Mouse (Mus musculus) stomach, embryonic 14.5 days (tissue): Measurements from ENCODE around the gene Gm17359. TPM values are rescaled to one million over a fixed set of nuclear protein-coding genes. Genes with fewer than 3 reads are reported as not detected.

ENCODE experiments used
- ATAC-seq: fragments of 200-750 bp; cut with Nextera tagmentation; 2 replicates; pipeline ENCODE4 v1.8.0; 2017; ENCODE audit warnings: low read depth, moderate TSS enrichment; ENCODE audit not compliant: insufficient number of reproducible peaks, insufficient read depth, low FRiP score
- H3K27ac ChIP-seq: fragments of 300-500 bp; sonication (generic); 2 replicates; pipeline ENCODE4 v1.5.1; 2014; ENCODE audit warnings: mild to moderate bottlenecking, low read length, moderate library complexity, mixed read lengths
- H3K27me3 ChIP-seq: fragments of 300-500 bp; sonication (generic); 2 replicates; pipeline ENCODE4 v1.6.1; 2014; ENCODE audit warnings: low read length, control low read depth, mixed read lengths; ENCODE audit not compliant: control insufficient read depth, insufficient read depth
- H3K36me3 ChIP-seq: fragments of 300-500 bp; sonication (generic); 2 replicates; pipeline ENCODE4 v1.6.1; 2014; ENCODE audit warnings: mild to moderate bottlenecking, control low read depth, low read length, moderate library complexity, mixed read lengths; ENCODE audit not compliant: control insufficient read depth, insufficient read depth
- H3K4me1 ChIP-seq: fragments of 300-500 bp; sonication (generic); 2 replicates; pipeline ENCODE4 v1.6.1; 2014; ENCODE audit warnings: low read length, control low read depth, mixed read lengths; ENCODE audit not compliant: control insufficient read depth, insufficient read depth
- H3K4me2 ChIP-seq: fragments of 300-500 bp; sonication (generic); replicated peaks from 2 replicates; pipeline ENCODE4 v1.6.1; 2014; ENCODE audit warnings: low read depth, low read length, control low read depth
- H3K4me3 ChIP-seq: fragments of 300-500 bp; sonication (generic); 2 replicates; pipeline ENCODE4 v1.5.1; 2014; ENCODE audit warnings: low read depth, low read length, control low read depth
- H3K9ac ChIP-seq: fragments of 300-500 bp; sonication (generic); replicated peaks from 2 replicates; pipeline ENCODE4 v1.6.1; 2014; ENCODE audit warnings: low read depth, mild to moderate bottlenecking, control low read depth, low read length, moderate library complexity, mixed read lengths
- H3K9me3 ChIP-seq: fragments of 300-500 bp; sonication (generic); 2 replicates; pipeline ENCODE4 v1.6.1; 2016; ENCODE audit warnings: low read depth, low read length, control low read depth; ENCODE audit not compliant: control insufficient read depth
- WGBS: fragments of 180-500 bp; shearing (Covaris S2); extraction: QIAGEN DNeasy Blood & Tissue Kit; methylation state at CpG from one replicate; pipeline ENCODE4 v1.1.7; 2014; 5-methylcytosine and 5-hydroxymethylcytosine counted together
- polyA plus RNA-seq: library from polyadenylated mRNA; unstranded; fragments of >200 nt; fragmentation: Nextera tagmentation; extraction: Ambion mirVana; gene quantifications from 2 replicates; pipeline ENCODE4 v1.2.1, GENCODE M21; 2014

Gm17359 gene
- polyA plus RNA-seq, 1 experiment from 2014 or later: not detected

- Histone ChIP-seq H3K4me1 (no peaks in the 10 kb centered on the region), H3K4me2 (no peak overlapping the region), H3K9ac (no peak overlapping the region), H3K9me3 (no peaks in the 10 kb centered on the region), H3K36me3 (no peaks in the 10 kb centered on the region), H3K27ac (no peak overlapping the region), H3K27me3 (no peaks in the 10 kb centered on the region), H3K4me3 (no peak overlapping the region)
- no peak for ATAC-seq
- WGBS: 60% methylated on average over 6 of the region's 6 CpGs
These were observed 31.8 kb downstream of the Gm17359 start for GRCm38 (mm10) chr3:79368306-79368705.

GRCm38 (mm10) chr3:79370385-79370929, 34.0 kb downstream of the Gm17359 start:
- H3K27me3 ChIP-seq: no peaks in the 10 kb centered on the region
- no peaks in the 10 kb centered on the region for H3K4me1 ChIP-seq
- H3K36me3 ChIP-seq: no peaks in the 10 kb centered on the region
- no peak overlapping the region for H3K9ac ChIP-seq
- H3K4me3 ChIP-seq: no peak overlapping the region
- WGBS: 54% methylated on average over 4 of the region's 4 CpGs
- H3K9me3 ChIP-seq: no peaks in the 10 kb centered on the region
- H3K27ac ChIP-seq: no peak overlapping the region
- ATAC-seq: no peak
- H3K4me2 ChIP-seq: no peak overlapping the region

- no peaks in the 10 kb centered on the region for H3K4me1 ChIP-seq
- no peak overlapping the region for H3K4me3 ChIP-seq
- no peaks in the 10 kb centered on the region for H3K36me3 ChIP-seq
- no peak for ATAC-seq
- H3K27me3 ChIP-seq: no peaks in the 10 kb centered on the region
- no peak overlapping the region for H3K9ac ChIP-seq
- no peak overlapping the region for H3K27ac ChIP-seq
- 65% methylated on average over 7 of the region's 7 CpGs for WGBS
- H3K9me3 ChIP-seq: no peaks in the 10 kb centered on the region
- no peak overlapping the region for H3K4me2 ChIP-seq
These were observed 35.2 kb downstream of the Gm17359 start for GRCm38 (mm10) chr3:79371506-79372195.

- Histone ChIP-seq H3K9ac (no peak overlapping the region), H3K27ac (no peak overlapping the region), H3K4me1 (no peaks in the 10 kb centered on the region), H3K27me3 (no peaks in the 10 kb centered on the region), H3K9me3 (no peaks in the 10 kb centered on the region), H3K4me3 (no peak overlapping the region), H3K36me3 (no peaks in the 10 kb centered on the region), H3K4me2 (no peak overlapping the region)
- no peak for ATAC-seq
- WGBS: 64% methylated on average over 3 of the region's 3 CpGs
These were observed 37.5 kb downstream of the Gm17359 start for GRCm38 (mm10) chr3:79373930-79374329.

- no peak overlapping the region for H3K4me3 ChIP-seq
- no peaks in the 10 kb centered on the region for H3K4me1 ChIP-seq
- ATAC-seq: no peak
- no peak overlapping the region for H3K4me2 ChIP-seq
- no peaks in the 10 kb centered on the region for H3K9me3 ChIP-seq
- no peak overlapping the region for H3K9ac ChIP-seq
- 44% methylated on average over 3 of the region's 3 CpGs for WGBS
- no peak overlapping the region for H3K27ac ChIP-seq
- no peaks in the 10 kb centered on the region for H3K27me3 ChIP-seq
- no peaks in the 10 kb centered on the region for H3K36me3 ChIP-seq
These were observed 41.6 kb downstream of the Gm17359 start for GRCm38 (mm10) chr3:79378086-79378485.

- Histone ChIP-seq H3K36me3 (no peaks in the 10 kb centered on the region), H3K4me1 (no peaks in the 10 kb centered on the region), H3K9ac (no peak overlapping the region), H3K4me2 (no peak overlapping the region), H3K4me3 (no peak overlapping the region), H3K27me3 (no peaks in the 10 kb centered on the region), H3K9me3 (no peaks in the 10 kb centered on the region), H3K27ac (no peak overlapping the region)
- no peak for ATAC-seq
- WGBS: 71% methylated on average over 14 of the region's 14 CpGs
These were observed 42.9 kb downstream of the Gm17359 start for GRCm38 (mm10) chr3:79379255-79379836.

GRCm38 (mm10) chr3:79379873-79380595, 43.6 kb downstream of the Gm17359 start:
- no peaks in the 10 kb centered on the region for H3K9me3 ChIP-seq
- no peaks in the 10 kb centered on the region for H3K4me1 ChIP-seq
- no peaks in the 10 kb centered on the region for H3K36me3 ChIP-seq
- no peak overlapping the region for H3K9ac ChIP-seq
- no peak overlapping the region for H3K4me3 ChIP-seq
- no peaks in the 10 kb centered on the region for H3K27me3 ChIP-seq
- no peak for ATAC-seq
- H3K4me2 ChIP-seq: no peak overlapping the region
- no peak overlapping the region for H3K27ac ChIP-seq
- 64% methylated on average over 6 of the region's 6 CpGs for WGBS

GRCm38 (mm10) chr3:79381398-79381797, 44.9 kb downstream of the Gm17359 start:
- H3K4me3 ChIP-seq: no peak overlapping the region
- H3K27ac ChIP-seq: no peak overlapping the region
- no peak overlapping the region for H3K9ac ChIP-seq
- H3K4me1 ChIP-seq: no peaks in the 10 kb centered on the region
- WGBS: 59% methylated on average over 4 of the region's 4 CpGs
- no peak overlapping the region for H3K4me2 ChIP-seq
- no peaks in the 10 kb centered on the region for H3K36me3 ChIP-seq
- H3K9me3 ChIP-seq: no peaks in the 10 kb centered on the region
- no peak for ATAC-seq
- no peaks in the 10 kb centered on the region for H3K27me3 ChIP-seq
